Mouse (Mus musculus) activated CD4-positive, CD25-positive, alpha-beta regulatory T cell, adult 4 months (primary cell): Measurements from ENCODE around the gene Slc6a5. TPM values are rescaled to one million over a fixed set of nuclear protein-coding genes. Genes with fewer than 3 reads are reported as not detected.

ENCODE experiments used
- ATAC-seq: one replicate; pipeline ENCODE4 v1.8.0; 2017
- polyA plus RNA-seq, 2 experiments: library from polyadenylated mRNA; unstranded; fragments of 100-300 nt; shearing (Covaris generic); gene quantifications; one replicate each; pipeline ENCODE4 v1.2.1; 2017

The Slc6a5 gene
- not detected for polyA plus RNA-seq

DNA sequence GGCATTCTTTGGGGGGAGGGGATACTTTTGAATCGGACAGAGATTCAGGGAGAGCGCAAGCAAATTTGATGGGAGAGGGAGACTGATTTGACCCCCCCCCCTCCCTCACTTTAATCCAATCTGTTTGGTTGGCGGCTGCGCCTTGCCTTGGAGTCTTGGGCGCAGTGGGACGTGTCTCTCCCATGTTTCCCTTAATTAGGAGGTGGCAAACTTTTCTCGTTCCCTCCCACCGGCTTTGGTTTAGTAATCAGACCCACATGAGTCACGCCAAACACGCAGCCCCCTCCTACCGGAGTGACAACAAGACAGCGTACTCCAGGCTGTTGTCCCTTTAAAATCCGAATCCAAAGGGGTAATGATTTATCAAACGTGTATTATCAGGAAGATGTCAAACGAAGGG, at the start of gene Slc6a5:
Gene Slc6a5, plus strand, starts transcription at position 297 of the 400 bp plus-strand sequence.
- ATAC-seq = no peak

DNA sequence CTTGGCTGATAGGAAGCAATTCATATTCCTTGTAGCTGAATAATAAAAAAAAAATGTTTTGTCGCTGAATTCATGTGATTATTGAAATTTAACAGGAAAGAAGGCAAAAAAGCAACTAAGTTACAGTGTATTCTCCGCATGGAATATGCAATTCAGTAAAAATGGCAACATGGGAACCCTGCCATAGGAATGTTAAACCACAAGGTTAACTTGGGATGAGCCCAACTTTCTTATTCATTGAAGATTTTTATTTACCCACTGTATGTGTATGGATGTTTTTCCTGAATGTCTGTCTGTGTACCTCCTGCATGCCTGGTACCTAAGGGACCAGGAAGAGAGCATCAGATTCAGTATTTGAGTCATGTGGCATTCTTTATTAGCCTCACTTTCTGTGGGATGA, 48.8 kb upstream of the Slc6a5 start:
- no peak for ATAC-seq

DNA sequence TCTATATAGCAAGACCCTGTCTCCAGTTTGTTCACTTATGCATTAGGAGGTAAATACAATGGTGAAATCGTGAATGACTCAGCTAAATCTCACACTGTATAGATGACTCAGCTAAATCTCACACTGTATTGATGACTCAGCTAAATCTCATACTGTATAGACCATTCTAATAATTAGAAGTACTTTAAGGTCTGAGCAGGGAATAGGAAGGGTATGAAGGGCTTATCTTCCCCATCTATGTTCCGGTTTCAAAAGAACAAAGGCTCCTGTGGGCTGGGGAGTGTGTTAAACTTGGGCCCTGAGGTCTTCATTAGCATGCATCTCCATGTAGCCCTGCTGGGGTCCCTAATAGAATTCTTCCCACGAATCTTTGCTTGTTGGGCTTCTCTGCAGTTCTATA, 46.2 kb upstream of the Slc6a5 start:
- no peak for ATAC-seq

DNA sequence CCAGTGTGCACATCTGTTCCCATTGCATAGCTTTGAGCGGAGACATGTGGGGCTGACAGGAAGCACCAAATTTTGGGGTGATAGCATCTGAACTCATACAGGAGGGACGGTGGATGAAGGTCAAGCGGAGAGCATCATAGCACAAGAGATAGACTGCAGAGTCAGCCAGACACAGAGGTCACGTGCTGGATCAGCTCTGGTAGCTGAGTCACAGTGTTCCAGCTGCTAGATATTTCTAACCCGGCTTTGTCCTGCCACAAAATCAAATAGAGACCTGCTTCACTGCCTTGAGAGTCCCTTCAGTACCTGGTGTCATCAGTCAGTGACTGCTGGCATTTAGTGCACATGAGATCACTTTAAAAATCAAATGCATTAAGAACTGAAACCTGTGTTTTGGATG, 40.3 kb upstream of the Slc6a5 start:
- ATAC-seq = no peak

DNA sequence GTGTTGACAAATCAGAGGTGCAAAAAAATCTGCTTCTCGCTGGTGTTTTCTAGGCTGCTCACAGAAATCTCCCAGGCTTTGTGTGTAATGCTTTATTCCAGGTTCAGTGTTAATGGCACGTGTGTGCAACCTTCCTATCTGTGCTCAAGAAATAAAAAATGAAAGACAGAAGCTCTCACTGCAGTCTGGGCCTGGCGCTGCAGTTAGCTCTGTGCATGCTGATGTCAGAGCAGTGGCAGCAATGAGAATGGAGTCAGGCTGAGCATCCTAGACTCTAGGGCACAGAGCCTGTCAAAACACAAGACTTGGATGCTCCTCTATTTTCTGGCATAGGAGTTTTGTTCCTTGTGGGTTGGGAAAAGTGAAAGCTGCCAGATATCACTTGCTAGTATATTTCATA, 39.7 kb upstream of the Slc6a5 start:
- ATAC-seq = no peak

DNA sequence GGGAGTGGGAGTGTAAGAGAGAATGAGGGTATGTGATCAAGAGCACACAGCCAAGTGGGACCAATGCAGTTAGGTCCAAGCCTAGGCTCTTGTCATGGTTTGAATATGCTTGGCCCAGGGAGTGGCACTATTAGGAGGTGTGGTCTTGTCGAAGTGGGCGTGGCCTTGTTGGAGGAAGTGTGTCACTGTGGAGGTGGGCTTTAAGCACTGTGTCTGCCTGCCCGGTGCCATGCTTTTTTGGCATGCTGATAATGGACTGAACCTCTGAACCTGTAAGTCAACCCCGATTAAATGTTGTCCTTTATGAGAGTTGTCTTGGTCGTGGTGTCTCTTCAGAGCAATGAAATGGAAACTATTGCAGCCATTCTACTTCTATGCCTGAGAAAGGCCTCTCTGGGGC, 32.6 kb upstream of the Slc6a5 start:
- ATAC-seq = no peak

DNA sequence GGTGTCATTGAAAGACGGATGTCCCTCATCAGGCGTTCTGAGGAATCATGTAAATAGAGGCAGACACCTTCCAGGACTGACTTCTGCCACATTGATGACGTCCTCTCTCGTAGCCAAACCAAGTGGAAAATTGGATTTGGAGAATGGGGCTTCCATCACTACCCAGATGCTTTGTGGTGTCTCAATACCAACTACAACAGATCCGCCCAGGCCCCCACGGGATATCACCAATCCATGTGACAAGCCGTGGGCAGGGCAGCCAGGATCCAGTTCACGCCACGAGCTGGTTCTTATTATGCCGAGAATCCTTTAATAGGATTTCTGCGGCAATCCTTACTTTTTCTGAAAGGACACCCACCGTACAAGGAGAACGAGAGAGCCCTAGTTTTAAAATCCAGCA, 30.9 kb upstream of the Slc6a5 start:
- no peak for ATAC-seq

DNA sequence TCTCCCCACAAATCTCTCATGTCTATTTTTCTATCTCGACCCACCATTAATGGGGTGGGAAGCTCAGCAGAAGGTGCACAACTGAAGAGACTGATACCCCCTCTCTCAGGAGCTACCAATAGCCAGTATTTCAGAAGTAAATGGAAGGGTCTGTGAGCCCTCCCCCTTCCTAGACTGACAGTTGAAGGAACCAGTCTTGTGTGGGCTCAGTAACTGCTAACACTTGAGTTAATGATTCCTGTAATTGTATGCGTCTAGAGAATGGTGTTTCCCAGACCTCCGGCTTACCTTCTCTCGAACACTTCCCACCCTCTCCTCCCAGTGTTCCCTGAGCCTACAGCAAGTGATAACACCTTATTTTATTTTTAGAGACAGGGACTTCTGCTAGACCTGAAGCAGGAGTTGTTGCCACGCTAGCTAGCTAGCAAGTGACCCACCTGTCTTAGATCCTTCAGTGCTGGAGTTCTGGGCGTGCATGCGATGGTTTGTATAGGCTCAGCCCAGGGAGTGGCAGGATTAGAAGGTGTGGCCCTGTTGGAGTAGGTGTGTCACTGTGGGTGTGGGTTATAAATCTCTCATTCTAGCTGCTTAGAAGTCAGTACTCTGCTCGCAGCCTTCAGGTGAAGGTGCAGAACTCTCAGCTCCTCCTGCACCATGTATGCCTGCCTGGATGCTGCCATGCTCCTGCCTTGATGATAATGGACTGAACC, 29.8 kb upstream of the Slc6a5 start:
- ATAC-seq = no peak

DNA sequence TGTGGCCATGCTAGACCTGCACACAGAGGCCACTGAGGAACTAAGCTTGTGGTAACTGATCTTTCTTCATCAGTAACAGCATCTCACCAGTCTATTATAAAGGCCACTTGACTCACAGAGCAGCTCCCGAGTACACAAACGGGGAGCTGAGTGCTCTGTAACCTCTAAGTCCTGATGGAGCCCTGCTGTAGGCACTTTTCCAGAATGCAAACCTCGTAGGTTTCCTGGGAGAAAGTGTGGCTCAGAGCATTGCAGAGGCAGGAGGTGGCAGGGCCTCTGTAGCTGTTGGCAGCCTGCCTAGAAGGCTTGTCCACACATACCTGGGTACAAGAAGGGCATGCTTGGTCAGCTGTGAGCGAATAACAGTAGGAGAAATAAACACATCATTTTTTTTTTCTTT, 27.7 kb upstream of the Slc6a5 start:
- ATAC-seq = no peak

DNA sequence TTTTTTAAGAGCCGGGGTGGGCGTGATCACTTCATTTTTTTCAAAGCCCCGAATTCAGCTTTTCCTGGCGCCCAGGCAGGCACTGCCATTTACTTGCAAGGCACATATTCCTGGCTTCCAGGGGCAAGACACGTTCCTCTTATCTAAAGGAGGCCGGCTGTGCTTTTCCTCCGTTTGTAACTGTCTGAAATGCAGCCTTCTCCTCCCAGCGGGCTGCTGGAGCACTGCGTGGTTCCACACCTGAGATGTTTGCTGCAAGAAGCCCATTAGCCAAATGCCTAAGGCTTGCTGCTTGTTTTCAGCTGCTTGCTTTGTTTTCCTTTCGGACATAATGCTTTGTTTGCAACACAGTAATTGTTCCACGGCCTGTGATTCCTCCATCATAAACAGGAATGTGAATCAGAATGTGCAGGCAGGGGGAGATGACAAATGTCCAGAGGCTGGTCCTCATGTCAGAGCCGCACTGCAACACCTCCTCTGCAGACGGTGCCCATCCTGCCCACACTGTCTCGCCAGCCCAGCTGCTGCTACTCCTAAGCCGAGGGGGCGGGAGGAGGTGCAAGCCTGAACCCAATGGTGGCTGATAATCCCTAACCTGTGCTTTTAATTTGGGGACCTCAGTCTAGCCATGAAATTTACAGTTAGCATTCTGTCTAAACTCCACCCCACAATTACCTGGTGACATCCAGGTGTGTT, 27.1 kb upstream of the Slc6a5 start:
- ATAC-seq = no peak

DNA sequence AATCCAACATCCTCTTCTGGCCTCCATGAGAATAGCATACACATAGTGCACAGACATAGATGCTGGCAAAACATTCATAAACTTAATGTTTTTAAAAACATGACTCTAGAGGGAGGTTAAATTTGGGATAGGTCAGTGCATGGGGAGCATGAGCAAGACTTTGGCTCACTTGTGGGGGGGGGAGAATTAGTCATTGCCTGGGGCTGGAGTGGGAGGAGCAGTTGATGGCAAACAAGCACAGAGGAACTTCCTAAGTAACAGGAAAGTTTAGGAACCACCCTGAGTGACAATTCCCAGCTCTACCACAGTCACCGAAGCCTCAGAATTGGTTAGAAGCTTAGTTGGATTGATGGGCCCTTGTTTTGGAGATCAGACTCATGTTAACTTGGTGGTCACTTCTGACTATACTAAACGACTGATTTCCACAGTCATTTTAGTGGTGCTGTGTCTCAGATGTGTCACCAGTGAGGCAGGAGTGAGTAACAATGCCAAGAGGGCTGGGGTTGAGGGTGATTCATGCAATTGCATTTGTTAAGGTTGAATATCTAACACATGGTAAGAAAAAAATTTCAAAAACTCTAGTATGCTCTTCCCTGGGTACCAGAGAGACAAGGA, 22.1 kb upstream of the Slc6a5 start:
- no peak for ATAC-seq

DNA sequence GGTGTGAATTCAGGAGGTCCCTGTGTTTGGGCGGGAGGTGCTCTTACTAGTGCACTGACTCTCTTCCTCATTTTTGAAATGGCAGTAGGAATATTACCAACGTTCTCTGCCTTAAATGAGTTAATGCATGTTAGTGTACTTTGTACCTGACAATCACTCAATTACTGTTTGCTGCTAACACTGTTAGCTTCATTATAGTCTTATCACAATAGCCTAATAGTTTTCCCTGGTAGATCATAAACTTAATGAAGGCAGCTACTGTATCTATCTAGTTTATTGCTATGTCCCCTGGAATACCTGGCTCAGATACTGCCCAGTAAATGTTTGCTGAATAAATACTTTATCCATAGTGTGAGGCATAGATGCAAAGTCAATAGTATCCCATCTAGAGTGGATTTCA, 15.2 kb upstream of the Slc6a5 start:
- ATAC-seq = no peak

DNA sequence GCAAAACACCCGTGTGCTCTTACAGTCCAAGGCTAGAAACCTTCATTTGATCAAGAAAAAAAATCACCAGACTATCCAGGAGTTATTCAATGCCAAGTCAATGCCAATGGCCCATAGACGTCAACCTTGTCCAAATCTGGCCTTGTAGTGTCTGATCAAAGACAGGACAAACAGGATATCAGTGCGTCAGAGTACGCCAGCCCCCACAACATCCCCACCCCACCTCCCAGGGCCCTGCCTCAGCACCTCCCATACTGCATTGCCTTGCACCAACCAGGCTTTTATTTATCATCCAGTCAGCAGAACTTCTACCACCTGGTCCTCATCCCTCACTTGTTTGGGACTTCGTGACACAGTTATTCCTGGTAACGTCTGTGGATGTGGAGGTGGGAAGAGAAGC, 14.7 kb upstream of the Slc6a5 start:
- no peak for ATAC-seq

DNA sequence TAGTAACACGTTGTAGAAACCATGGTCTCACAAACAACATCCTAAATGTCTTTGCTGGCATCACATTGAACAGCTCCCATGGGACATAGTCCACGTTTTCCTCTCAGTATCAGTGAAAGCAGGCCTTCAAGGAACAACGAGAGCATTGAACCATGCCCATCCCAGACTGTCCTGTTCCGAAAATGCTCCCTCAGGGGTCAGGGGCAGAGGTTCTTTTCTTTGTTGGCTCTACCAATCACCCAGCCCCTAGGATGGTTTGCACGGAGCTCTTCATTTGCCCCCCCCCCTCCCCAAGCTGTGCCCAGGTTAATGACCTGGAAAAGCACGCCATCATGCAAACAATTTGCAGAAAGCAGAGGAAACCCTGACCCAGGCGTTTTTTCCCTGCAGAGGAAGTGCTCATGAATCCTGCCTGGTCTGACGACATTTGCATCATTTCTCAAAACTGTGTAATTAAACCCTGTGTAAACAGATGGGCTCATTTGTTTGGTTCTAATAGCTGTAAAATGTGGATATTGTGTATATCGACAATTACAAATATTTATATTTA, 7.9 kb upstream of the Slc6a5 start:
- ATAC-seq = no peak

DNA sequence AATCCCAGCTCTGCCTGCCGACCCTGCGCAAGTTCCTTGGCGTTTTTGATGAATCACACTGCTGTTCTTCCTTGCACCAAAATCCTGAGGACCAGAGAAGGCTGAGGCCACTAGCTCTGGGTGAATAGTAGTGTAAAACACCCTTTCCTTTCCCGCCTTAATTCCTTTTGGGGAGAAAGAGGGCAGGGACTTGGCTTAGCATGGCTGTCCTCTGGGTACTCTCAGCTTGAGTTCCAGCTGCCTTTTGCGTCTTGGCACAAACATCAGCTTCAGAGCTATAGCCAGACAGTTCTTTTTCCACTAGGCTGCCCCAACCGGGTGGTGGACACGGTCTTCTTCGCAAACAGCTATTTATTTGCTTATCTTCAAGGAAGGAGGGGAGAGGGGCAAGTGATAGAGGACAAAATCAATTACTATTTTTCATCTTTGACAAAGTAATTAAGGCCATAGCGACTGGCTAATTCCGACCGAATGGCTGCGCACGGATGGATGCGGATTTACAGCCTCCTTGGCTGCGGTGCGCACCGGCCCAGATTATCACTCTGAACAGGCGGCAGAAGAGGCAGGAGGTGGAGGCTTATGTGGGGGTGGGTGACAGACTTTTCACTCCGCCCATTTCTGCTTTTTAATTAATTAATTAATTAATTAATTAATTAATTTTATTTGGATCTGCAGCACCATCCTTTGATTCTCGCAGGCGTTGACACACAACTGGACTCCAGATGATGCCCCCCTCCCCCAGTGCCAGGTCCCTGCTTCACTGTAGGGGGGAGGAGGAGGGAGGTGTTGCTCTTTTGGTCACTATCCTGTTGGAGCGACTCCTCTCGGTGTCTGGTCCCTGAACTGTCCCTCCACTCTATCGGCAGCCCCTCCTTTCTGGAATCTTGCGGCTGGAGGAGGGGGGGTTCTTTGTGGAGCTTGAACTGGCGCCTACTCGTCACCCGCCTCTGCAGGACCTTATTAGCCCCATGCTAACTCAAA, 2.5 kb upstream of the Slc6a5 start:
- ATAC-seq = no peak

DNA sequence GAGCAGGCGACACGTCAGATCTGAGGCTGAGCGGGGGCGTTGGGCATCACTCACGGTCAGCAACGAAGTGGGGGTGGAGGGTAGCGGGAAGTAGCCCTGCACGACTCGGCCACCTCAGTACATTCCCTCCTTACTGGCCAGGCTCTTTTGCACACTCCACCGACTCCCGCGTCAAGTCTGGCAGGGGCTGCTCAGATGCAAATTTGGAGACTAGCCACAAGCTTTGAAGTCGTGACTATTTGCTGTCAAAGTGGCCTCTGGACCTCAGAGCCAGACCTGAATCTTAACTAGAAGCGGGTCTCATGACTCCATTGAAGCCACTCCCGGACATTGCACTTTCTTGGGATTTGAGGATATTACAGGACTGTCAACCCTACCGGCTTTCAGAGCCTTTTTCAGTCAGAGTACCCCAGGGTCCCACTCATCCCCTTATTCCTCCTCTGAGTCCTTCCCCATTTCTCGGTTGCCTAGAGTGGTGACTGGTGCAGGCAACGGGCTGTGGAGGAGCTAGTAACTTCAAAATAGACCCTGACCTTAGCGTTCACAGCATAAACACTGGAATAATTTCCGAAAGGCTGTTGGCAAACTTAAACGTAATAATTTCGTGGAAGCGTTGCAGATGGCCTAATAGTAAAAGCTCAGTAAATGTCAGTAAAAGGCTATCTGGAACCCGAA, 1.6 kb upstream of the Slc6a5 start:
- ATAC-seq = no peak

DNA sequence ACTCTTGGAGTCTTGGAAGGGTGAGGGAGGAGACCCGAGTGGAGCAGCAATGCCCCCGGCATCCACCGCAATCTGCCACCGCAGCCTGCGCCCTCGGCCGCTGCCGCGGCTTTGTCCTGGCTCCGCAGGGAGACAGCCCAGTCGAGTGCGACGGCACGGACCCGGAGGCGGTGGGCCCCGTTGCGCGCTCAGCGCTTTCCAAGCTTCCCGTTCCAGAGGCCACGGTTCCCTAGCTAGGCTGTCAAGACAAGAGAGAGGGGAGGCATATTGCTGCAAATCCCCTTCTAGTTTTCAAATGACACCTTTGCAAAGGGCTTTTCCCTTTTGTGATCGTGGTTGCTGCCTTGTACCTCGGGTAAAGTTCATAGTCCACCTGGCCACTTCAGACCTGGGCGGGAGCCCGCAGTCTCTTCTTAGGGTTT, 945 bp upstream of the Slc6a5 start:
- ATAC-seq = no peak

DNA sequence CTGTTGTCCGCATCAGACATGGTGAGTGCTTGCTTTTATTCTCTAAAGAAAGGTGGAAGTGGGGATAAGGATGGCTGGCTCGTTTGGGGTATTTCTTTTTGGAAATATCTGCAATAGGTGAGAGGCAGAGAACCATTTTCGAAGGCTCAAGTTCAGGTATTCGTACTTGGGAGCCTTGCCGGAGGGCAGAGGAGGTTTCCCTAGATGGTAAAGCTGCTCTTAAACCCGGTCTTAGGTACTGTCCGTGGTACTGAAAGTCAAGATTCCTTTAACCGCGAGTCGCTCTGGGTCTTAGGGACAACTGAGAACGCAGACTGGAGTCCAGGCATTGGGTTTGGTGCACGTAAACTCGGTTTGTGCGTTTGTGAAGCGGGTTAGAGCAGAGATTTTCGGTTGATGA, 415 bp downstream of the Slc6a5 start:
- no peak for ATAC-seq

DNA sequence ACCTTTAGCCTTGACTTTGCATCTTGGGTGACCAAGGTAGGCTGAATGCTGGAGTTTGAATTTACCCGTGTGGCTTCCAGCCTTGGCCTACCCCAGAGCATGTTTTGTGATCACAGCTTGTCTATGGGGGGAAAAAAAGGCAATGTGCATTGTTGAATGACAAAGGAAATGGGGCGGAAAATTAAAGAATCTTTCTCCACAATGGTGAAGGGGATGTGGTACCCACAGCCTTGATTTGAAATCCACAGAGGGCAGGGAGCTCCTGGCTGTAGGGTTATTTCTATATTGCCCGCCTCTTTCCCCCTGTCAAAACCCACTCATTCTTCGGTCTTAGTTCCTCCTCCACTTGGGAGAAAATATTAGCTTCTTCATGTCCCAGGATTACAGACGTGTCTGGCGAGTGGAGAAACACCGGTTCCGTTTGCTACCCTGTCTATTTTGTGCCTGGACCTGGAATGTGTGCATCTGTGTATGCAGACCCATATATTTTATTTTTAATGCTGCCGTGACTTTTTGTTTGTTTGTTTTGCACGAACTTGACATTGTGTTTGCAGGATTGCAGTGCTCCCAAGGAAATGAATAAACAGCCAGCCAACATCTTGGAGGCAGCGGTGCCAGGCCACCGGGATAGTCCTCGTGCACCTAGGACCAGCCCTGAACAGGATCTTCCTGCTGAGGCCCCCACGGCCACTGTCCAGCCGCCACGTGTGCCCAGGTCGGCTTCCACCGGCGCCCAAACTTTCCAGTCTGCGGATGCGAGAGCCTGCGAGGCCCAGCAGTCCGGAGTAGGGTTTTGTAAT, 1.4 kb downstream of the Slc6a5 start:
- no peak for ATAC-seq

DNA sequence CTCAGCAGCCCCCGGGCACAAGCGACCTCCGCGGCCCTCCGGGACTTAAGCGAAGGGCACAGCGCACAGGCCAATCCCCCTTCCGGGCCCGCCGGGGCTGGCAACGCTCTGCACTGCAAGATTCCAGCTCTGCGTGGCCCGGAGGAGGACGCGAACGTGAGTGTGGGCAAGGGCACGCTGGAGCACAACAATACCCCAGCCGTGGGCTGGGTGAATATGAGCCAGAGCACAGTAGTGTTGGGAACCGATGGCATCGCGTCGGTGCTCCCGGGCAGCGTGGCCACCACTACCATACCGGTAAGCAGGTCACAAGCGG, 2.0 kb downstream of the Slc6a5 start:
- no peak for ATAC-seq

DNA sequence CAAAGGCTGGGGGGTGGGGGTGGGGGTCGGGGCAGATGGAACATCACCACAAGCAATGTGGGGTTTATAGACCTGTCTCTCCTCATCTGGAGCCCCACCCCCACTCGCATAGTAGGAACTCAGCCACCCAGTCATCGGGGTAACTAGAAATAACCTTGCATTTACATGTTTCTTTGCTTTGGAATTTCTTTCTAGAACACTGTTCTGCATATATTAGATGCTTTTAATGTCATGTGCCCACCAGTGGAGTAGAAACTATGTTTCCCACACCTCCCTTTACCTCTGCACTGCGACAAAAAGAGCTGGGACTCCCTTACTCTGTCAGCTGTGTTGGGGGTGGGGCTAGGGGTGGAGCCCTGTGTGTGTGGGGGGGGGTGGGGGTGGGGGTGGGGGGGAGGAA, 3.2 kb downstream of the Slc6a5 start:
- ATAC-seq = no peak
